Mouse (Mus musculus) stomach, embryonic 14.5 days (tissue): Measurements from ENCODE around the gene Chid1. TPM values are rescaled to one million over a fixed set of nuclear protein-coding genes. Genes with fewer than 3 reads are reported as not detected.

Experiments used
- ATAC-seq: fragments of 200-750 bp; cut with Nextera tagmentation; 2 replicates; pipeline ENCODE4 v1.8.0; 2017; ENCODE audit warnings: low read depth, moderate TSS enrichment; ENCODE audit not compliant: insufficient number of reproducible peaks, insufficient read depth, low FRiP score
- H3K27ac ChIP-seq: fragments of 300-500 bp; sonication (generic); 2 replicates; pipeline ENCODE4 v1.5.1; 2014; ENCODE audit warnings: mild to moderate bottlenecking, low read length, moderate library complexity, mixed read lengths
- H3K27me3 ChIP-seq: fragments of 300-500 bp; sonication (generic); 2 replicates; pipeline ENCODE4 v1.6.1; 2014; ENCODE audit warnings: low read length, control low read depth, mixed read lengths; ENCODE audit not compliant: control insufficient read depth, insufficient read depth
- H3K36me3 ChIP-seq: fragments of 300-500 bp; sonication (generic); 2 replicates; pipeline ENCODE4 v1.6.1; 2014; ENCODE audit warnings: mild to moderate bottlenecking, control low read depth, low read length, moderate library complexity, mixed read lengths; ENCODE audit not compliant: control insufficient read depth, insufficient read depth
- H3K4me1 ChIP-seq: fragments of 300-500 bp; sonication (generic); 2 replicates; pipeline ENCODE4 v1.6.1; 2014; ENCODE audit warnings: low read length, control low read depth, mixed read lengths; ENCODE audit not compliant: control insufficient read depth, insufficient read depth
- H3K4me2 ChIP-seq: fragments of 300-500 bp; sonication (generic); replicated peaks from 2 replicates; pipeline ENCODE4 v1.6.1; 2014; ENCODE audit warnings: low read depth, low read length, control low read depth
- H3K4me3 ChIP-seq: fragments of 300-500 bp; sonication (generic); 2 replicates; pipeline ENCODE4 v1.5.1; 2014; ENCODE audit warnings: low read depth, low read length, control low read depth
- H3K9ac ChIP-seq: fragments of 300-500 bp; sonication (generic); replicated peaks from 2 replicates; pipeline ENCODE4 v1.6.1; 2014; ENCODE audit warnings: low read depth, mild to moderate bottlenecking, control low read depth, low read length, moderate library complexity, mixed read lengths
- H3K9me3 ChIP-seq: fragments of 300-500 bp; sonication (generic); 2 replicates; pipeline ENCODE4 v1.6.1; 2016; ENCODE audit warnings: low read depth, low read length, control low read depth; ENCODE audit not compliant: control insufficient read depth
- WGBS: fragments of 180-500 bp; shearing (Covaris S2); extraction: QIAGEN DNeasy Blood & Tissue Kit; methylation state at CpG from one replicate; pipeline ENCODE4 v1.1.7; 2014; 5-methylcytosine and 5-hydroxymethylcytosine counted together
- polyA plus RNA-seq: library from polyadenylated mRNA; unstranded; fragments of >200 nt; fragmentation: Nextera tagmentation; extraction: Ambion mirVana; gene quantifications from 2 replicates; pipeline ENCODE4 v1.2.1, GENCODE M21; 2014

Chid1 gene
- polyA plus RNA-seq, 1 experiment from 2014 or later: 37.4 TPM

DNA sequence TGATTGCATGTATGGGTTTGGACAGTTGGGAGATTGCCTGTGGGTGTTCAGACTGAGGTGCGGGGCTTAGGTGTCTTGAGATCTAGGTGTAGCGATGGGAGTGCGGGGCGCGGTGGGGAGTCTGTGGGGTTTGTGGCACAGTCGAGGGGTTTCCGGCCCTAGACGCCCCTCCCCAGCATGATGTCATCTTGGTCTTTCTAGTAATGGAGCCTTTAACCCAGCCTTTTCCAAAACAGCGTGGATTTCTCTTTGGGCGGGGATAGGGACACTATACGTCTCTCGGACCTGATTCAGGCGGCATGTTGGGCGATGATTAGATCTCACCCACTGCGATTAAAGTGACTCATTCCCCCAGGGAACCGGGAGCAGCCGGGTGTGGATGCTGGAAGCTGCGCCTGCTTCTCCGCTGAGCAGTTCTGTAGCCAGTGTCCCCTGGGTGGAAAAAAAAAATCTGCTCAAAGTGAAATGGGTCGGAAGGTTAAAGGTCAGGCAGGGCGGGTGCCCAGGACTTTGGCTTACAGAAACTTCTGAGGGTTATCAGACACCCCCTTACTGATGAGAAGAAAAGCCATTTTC lies 23.3 kb upstream of the Chid1 start:
- under 1% methylated on average over 21 of the region's 21 CpGs for WGBS
- Histone ChIP-seq H3K4me2 (peak overlapping the region; percentile 72), H3K36me3 (no peaks in the 10 kb centered on the region), H3K4me1 (peaks cover 16% of the 10 kb centered on the region; the same call in 1 of the 2 replicates), H3K4me3 (peak overlapping the region; percentile 95), H3K27me3 (no peaks in the 10 kb centered on the region), H3K27ac (peak overlapping the region; percentile 78; the same call in 1 of the 2 replicates), H3K9me3 (no peaks in the 10 kb centered on the region), H3K9ac (peak overlapping the region; percentile 93)
- ATAC-seq: peak; percentile 12; the same call in 1 of the 2 replicates

GRCm38 (mm10) chr7:141562421-141562851 lies 22.8 kb upstream of the Chid1 start:
- H3K4me2 ChIP-seq: peak overlapping the region; percentile 72
- peak; percentile 7; the same call in 1 of the 2 replicates for ATAC-seq
- H3K4me1 ChIP-seq: peaks cover 16% of the 10 kb centered on the region; the same call in 1 of the 2 replicates
- peak overlapping the region; percentile 93 for H3K9ac ChIP-seq
- no peaks in the 10 kb centered on the region for H3K36me3 ChIP-seq
- H3K27ac ChIP-seq: peak overlapping the region; percentile 78
- under 1% methylated on average over 33 of the region's 33 CpGs for WGBS
- no peaks in the 10 kb centered on the region for H3K9me3 ChIP-seq
- H3K27me3 ChIP-seq: no peaks in the 10 kb centered on the region
- H3K4me3 ChIP-seq: peak overlapping the region; percentile 95

DNA sequence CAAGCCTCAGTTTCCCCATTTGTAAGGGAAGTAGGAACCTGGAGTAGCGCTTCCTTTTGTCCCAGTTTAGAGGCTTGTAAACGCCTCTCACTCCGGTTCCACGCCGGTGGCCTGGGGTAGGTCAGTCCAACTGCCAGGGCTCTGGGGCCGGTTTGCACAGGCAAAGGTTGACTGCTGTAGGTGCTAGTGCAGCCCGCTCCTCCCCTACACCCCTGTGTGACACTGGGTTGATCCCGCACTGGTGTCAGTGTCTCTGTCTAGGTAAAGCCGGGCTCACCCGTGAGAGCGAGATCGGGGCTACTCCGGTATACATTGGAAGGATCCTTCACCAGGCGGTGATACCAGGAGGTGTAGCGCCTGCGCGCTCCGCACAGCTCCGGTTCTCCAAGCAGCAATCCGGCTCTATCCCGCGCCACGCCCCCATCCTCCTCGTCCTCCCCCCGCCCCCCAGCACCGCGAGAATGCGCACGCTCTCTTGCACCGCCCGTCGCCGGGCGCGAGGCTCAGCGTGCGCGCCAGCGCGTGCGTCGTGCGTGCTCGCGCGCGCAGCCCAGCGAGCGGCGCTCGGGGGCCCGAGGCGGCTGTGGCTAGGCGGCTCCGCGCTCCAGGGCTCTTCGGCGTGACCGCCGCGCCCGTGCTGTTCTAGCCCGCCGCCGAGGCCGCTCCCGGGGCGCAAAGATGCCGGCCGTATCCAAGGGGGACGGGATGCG lies 22.2 kb upstream of the Chid1 start, which contains the start of gene Ap2a2:
Gene Ap2a2 (plus strand): TSS at position 492 of the 710 bp plus-strand sequence.
- Histone ChIP-seq H3K4me3 (peak within 1 kb of the TSS; percentile 95), H3K27me3 (no peaks in the 10 kb centered on the region), H3K36me3 (no peaks in the 10 kb centered on the region), H3K4me2 (peak within 1 kb of the TSS; percentile 80), H3K9me3 (no peaks in the 10 kb centered on the region), H3K27ac (peak within 1 kb of the TSS; percentile 78), H3K4me1 (peaks cover 16% of the 10 kb centered on the region; the same call in 1 of the 2 replicates), H3K9ac (peak within 1 kb of the TSS; percentile 93)
- ATAC-seq: peak; percentile 94
- WGBS: under 1% methylated on average over 72 of the region's 72 CpGs

DNA sequence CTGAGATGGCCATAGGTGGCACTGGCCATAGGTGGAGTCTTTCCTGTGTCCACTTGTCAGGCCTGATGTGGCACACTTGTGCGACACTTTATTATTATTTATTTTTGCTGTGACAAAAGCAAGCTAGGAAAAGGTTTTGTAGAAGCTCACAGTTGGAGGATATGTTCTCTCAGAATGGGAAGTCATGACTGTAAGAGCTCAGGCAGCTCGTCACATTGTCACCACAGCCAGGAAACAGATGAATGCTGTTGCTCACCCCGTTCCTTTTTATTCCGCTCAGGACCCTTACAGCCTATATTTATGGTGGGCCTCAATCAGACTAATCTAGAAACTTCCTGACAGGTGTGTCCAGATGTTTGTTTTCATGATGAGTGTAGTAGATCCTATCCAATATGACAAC lies 20.8 kb upstream of the Chid1 start:
- Histone ChIP-seq H3K9ac (no peak overlapping the region), H3K4me3 (no peak overlapping the region), H3K4me1 (peaks cover 16% of the 10 kb centered on the region; the same call in 1 of the 2 replicates), H3K36me3 (no peaks in the 10 kb centered on the region), H3K27ac (no peak overlapping the region), H3K27me3 (no peaks in the 10 kb centered on the region), H3K9me3 (no peaks in the 10 kb centered on the region), H3K4me2 (no peak overlapping the region)
- 73% methylated on average over 4 of the region's 4 CpGs for WGBS
- ATAC-seq: no peak

GRCm38 (mm10) chr7:141559726-141560325 lies 20.2 kb upstream of the Chid1 start:
- H3K27me3 ChIP-seq: no peaks in the 10 kb centered on the region
- H3K4me2 ChIP-seq: no peak overlapping the region
- no peak overlapping the region for H3K4me3 ChIP-seq
- no peak overlapping the region for H3K9ac ChIP-seq
- no peaks in the 10 kb centered on the region for H3K9me3 ChIP-seq
- no peaks in the 10 kb centered on the region for H3K36me3 ChIP-seq
- no peak overlapping the region for H3K27ac ChIP-seq
- WGBS: 76% methylated on average over 2 of the region's 2 CpGs
- H3K4me1 ChIP-seq: peaks cover 16% of the 10 kb centered on the region; the same call in 1 of the 2 replicates
- ATAC-seq: no peak

- Histone ChIP-seq H3K27me3 (no peaks in the 10 kb centered on the region), H3K36me3 (no peaks in the 10 kb centered on the region), H3K4me1 (peaks cover 8% of the 10 kb centered on the region; the same call in 1 of the 2 replicates), H3K9me3 (no peaks in the 10 kb centered on the region), H3K4me3 (no peak overlapping the region), H3K4me2 (no peak overlapping the region), H3K9ac (no peak overlapping the region), H3K27ac (no peak overlapping the region)
- ATAC-seq: no peak
Observed at GRCm38 (mm10) chr7:141558946-141559345, 19.3 kb upstream of the Chid1 start.

- no peaks in the 10 kb centered on the region for H3K9me3 ChIP-seq
- 67% methylated on average over 4 of the region's 4 CpGs for WGBS
- no peaks in the 10 kb centered on the region for H3K27me3 ChIP-seq
- H3K4me2 ChIP-seq: no peak overlapping the region
- peaks cover 3% of the 10 kb centered on the region; the same call in 1 of the 2 replicates for H3K4me1 ChIP-seq
- H3K27ac ChIP-seq: no peak overlapping the region
- H3K36me3 ChIP-seq: no peaks in the 10 kb centered on the region
- H3K4me3 ChIP-seq: no peak overlapping the region
- H3K9ac ChIP-seq: no peak overlapping the region
- no peak for ATAC-seq
Observed at GRCm38 (mm10) chr7:141558329-141558776, 18.7 kb upstream of the Chid1 start.

GRCm38 (mm10) chr7:141550464-141550863 lies 10.8 kb upstream of the Chid1 start:
- Histone ChIP-seq H3K9ac (no peak overlapping the region), H3K27me3 (no peaks in the 10 kb centered on the region), H3K36me3 (no peaks in the 10 kb centered on the region), H3K4me1 (no peaks in the 10 kb centered on the region), H3K4me2 (no peak overlapping the region), H3K27ac (no peak overlapping the region), H3K4me3 (no peak overlapping the region), H3K9me3 (no peaks in the 10 kb centered on the region)
- WGBS: 72% methylated on average over 2 of the region's 2 CpGs
- ATAC-seq: no peak
